Mouse (Mus musculus): ENCODE data around the gene Cfap99. TPM values are rescaled to one million over a fixed set of nuclear protein-coding genes. Genes with fewer than 3 reads are reported as not detected.
A peak's percentile ranks its signal among the peaks of the same experiment; 100 is the strongest.

The Cfap99 gene
- polyA plus RNA-seq, 1 experiment from 2014 or later: not detected

GRCm38 (mm10) chr5:34280976-34281375 lies 7.4 kb upstream of the Cfap99 start:
- WGBS: 55% methylated on average over 7 of the region's 7 CpGs
- ATAC-seq (ENCODE audit: insufficient read depth, low FRiP score, low read depth): no peak
- Histone ChIP-seq H3K27me3 (replicated peaks) (peaks cover 5% of the 10 kb centered on the region), H3K4me1 (no peaks in the 10 kb centered on the region), H3K27ac (no peak overlapping the region), H3K4me2 (no peak overlapping the region), H3K9me3 (no peaks in the 10 kb centered on the region), H3K4me3 (replicated peaks) (no peak overlapping the region), H3K36me3 (no peaks in the 10 kb centered on the region), H3K9ac (no peak overlapping the region)

GRCm38 (mm10) chr5:34283355-34283754 lies 5.0 kb upstream of the Cfap99 start:
- Histone ChIP-seq H3K4me2 (no peak overlapping the region), H3K9me3 (no peaks in the 10 kb centered on the region), H3K4me3 (replicated peaks) (no peak overlapping the region), H3K27ac (no peak overlapping the region), H3K36me3 (no peaks in the 10 kb centered on the region), H3K9ac (no peak overlapping the region), H3K27me3 (replicated peaks) (peaks cover 29% of the 10 kb centered on the region), H3K4me1 (peaks cover 23% of the 10 kb centered on the region)
- no peak for ATAC-seq (ENCODE audit: insufficient read depth, low FRiP score, low read depth)
- WGBS: 88% methylated on average over 5 of the region's 5 CpGs

GRCm38 (mm10) chr5:34284156-34284750 lies 4.1 kb upstream of the Cfap99 start:
- Histone ChIP-seq H3K9me3 (no peaks in the 10 kb centered on the region), H3K9ac (no peak overlapping the region), H3K4me3 (replicated peaks) (no peak overlapping the region), H3K27me3 (replicated peaks) (peaks cover 36% of the 10 kb centered on the region), H3K4me1 (peaks cover 26% of the 10 kb centered on the region), H3K27ac (no peak overlapping the region), H3K4me2 (no peak overlapping the region), H3K36me3 (no peaks in the 10 kb centered on the region)
- WGBS: 43% methylated on average over 3 of the region's 3 CpGs
- no peak for ATAC-seq (ENCODE audit: insufficient read depth, low FRiP score, low read depth)

GRCm38 (mm10) chr5:34285285-34285684 lies 3.1 kb upstream of the Cfap99 start:
- Histone ChIP-seq H3K4me2 (no peak overlapping the region), H3K27me3 (replicated peaks) (peaks cover 37% of the 10 kb centered on the region), H3K4me1 (peaks cover 26% of the 10 kb centered on the region), H3K27ac (no peak overlapping the region), H3K36me3 (no peaks in the 10 kb centered on the region), H3K4me3 (replicated peaks) (no peak overlapping the region), H3K9ac (no peak overlapping the region), H3K9me3 (no peaks in the 10 kb centered on the region)
- WGBS: 80% methylated on average over 2 of the region's 2 CpGs
- ATAC-seq (ENCODE audit: insufficient read depth, low FRiP score, low read depth): no peak

- H3K27me3 ChIP-seq (replicated peaks): peaks cover 37% of the 10 kb centered on the region
- H3K9me3 ChIP-seq: no peaks in the 10 kb centered on the region
- peaks cover 26% of the 10 kb centered on the region for H3K4me1 ChIP-seq
- peak overlapping the region; percentile 62 for H3K4me3 ChIP-seq (replicated peaks)
- ATAC-seq (ENCODE audit: insufficient read depth, low FRiP score, low read depth): no peak
- 4% methylated on average over 11 of the region's 11 CpGs for WGBS
- H3K36me3 ChIP-seq: no peaks in the 10 kb centered on the region
- no peak overlapping the region for H3K27ac ChIP-seq
- no peak overlapping the region for H3K9ac ChIP-seq
- peak overlapping the region; percentile 98 for H3K4me2 ChIP-seq
Observed at GRCm38 (mm10) chr5:34286516-34286915, 1.9 kb upstream of the Cfap99 start.

GRCm38 (mm10) chr5:34287001-34287837 lies 1.2 kb upstream of the Cfap99 start:
- WGBS: under 1% methylated on average over 54 of the region's 54 CpGs
- no peaks in the 10 kb centered on the region for H3K9me3 ChIP-seq
- ATAC-seq (ENCODE audit: insufficient read depth, low FRiP score, low read depth): no peak
- peak overlapping the region; percentile 98 for H3K4me2 ChIP-seq
- H3K27ac ChIP-seq: no peak overlapping the region
- H3K27me3 ChIP-seq (replicated peaks): peaks cover 37% of the 10 kb centered on the region
- no peak overlapping the region for H3K9ac ChIP-seq
- peak overlapping the region; percentile 62 for H3K4me3 ChIP-seq (replicated peaks)
- peaks cover 26% of the 10 kb centered on the region for H3K4me1 ChIP-seq
- no peaks in the 10 kb centered on the region for H3K36me3 ChIP-seq

GRCm38 (mm10) chr5:34287838-34288145 lies 608 bp upstream of the Cfap99 start:
- Histone ChIP-seq H3K9me3 (no peaks in the 10 kb centered on the region), H3K4me2 (peak overlapping the region; percentile 98), H3K36me3 (no peaks in the 10 kb centered on the region), H3K4me3 (replicated peaks) (peak overlapping the region; percentile 62), H3K27me3 (replicated peaks) (peaks cover 37% of the 10 kb centered on the region), H3K4me1 (peaks cover 26% of the 10 kb centered on the region), H3K9ac (no peak overlapping the region), H3K27ac (no peak overlapping the region)
- under 1% methylated on average over 18 of the region's 18 CpGs for WGBS
- no peak for ATAC-seq (ENCODE audit: insufficient read depth, low FRiP score, low read depth)

- Histone ChIP-seq H3K36me3 (no peaks in the 10 kb centered on the region), H3K27me3 (replicated peaks) (peaks cover 37% of the 10 kb centered on the region), H3K9me3 (no peaks in the 10 kb centered on the region), H3K9ac (no peak overlapping the region), H3K4me3 (replicated peaks) (no peak overlapping the region), H3K4me1 (peaks cover 26% of the 10 kb centered on the region), H3K27ac (no peak overlapping the region), H3K4me2 (no peak overlapping the region)
- WGBS: 56% methylated on average over 2 of the region's 2 CpGs
- no peak for ATAC-seq (ENCODE audit: insufficient read depth, low FRiP score, low read depth)
Observed at GRCm38 (mm10) chr5:34289286-34289685, 886 bp downstream of the Cfap99 start.

GRCm38 (mm10) chr5:34293363-34293762 lies 5.0 kb downstream of the Cfap99 start:
- Histone ChIP-seq H3K4me1 (peaks cover 3% of the 10 kb centered on the region; the same call in 1 of the 2 replicates), H3K4me3 (replicated peaks) (no peak overlapping the region), H3K9ac (no peak overlapping the region), H3K27ac (no peak overlapping the region), H3K27me3 (replicated peaks) (peaks cover 9% of the 10 kb centered on the region), H3K36me3 (no peaks in the 10 kb centered on the region), H3K4me2 (no peak overlapping the region), H3K9me3 (no peaks in the 10 kb centered on the region)
- no peak for ATAC-seq (ENCODE audit: insufficient read depth, low FRiP score, low read depth)
- WGBS: 80% methylated on average over 6 of the region's 6 CpGs

GRCm38 (mm10) chr5:34294696-34295095 lies 6.3 kb downstream of the Cfap99 start:
- Histone ChIP-seq H3K4me3 (replicated peaks) (no peak overlapping the region), H3K36me3 (no peaks in the 10 kb centered on the region), H3K9me3 (no peaks in the 10 kb centered on the region), H3K9ac (no peak overlapping the region), H3K4me1 (no peaks in the 10 kb centered on the region), H3K27me3 (replicated peaks) (no peaks in the 10 kb centered on the region), H3K27ac (no peak overlapping the region), H3K4me2 (no peak overlapping the region)
- no peak for ATAC-seq (ENCODE audit: insufficient read depth, low FRiP score, low read depth)
- WGBS: 34% methylated on average over 2 of the region's 2 CpGs

- Histone ChIP-seq H3K4me1 (no peaks in the 10 kb centered on the region), H3K27me3 (replicated peaks) (no peaks in the 10 kb centered on the region), H3K36me3 (no peaks in the 10 kb centered on the region), H3K9ac (no peak overlapping the region), H3K4me3 (replicated peaks) (no peak overlapping the region), H3K4me2 (no peak overlapping the region), H3K9me3 (no peaks in the 10 kb centered on the region), H3K27ac (no peak overlapping the region)
- ATAC-seq (ENCODE audit: insufficient read depth, low FRiP score, low read depth): no peak
- WGBS: 100% methylated on average over 2 of the region's 2 CpGs
Observed at GRCm38 (mm10) chr5:34295141-34295540, 6.7 kb downstream of the Cfap99 start.

GRCm38 (mm10) chr5:34298061-34298460 lies 9.7 kb downstream of the Cfap99 start:
- Histone ChIP-seq H3K36me3 (no peaks in the 10 kb centered on the region), H3K9me3 (no peaks in the 10 kb centered on the region)

More at GRCm38 (mm10) chr5:34298061-34298460, 9.7 kb downstream of the Cfap99 start:
- ATAC-seq (ENCODE audit: insufficient read depth, low FRiP score, low read depth): no peak
- WGBS: 55% methylated on average over 4 of the region's 4 CpGs
- no peaks in the 10 kb centered on the region for H3K27me3 ChIP-seq (replicated peaks)
- H3K9ac ChIP-seq: no peak overlapping the region
- no peaks in the 10 kb centered on the region for H3K4me1 ChIP-seq
- no peak overlapping the region for H3K4me3 ChIP-seq (replicated peaks)
- no peak overlapping the region for H3K27ac ChIP-seq
- no peak overlapping the region for H3K4me2 ChIP-seq
